Mouse (Mus musculus) frontal cortex, postnatal 25 days (tissue): ENCODE data around the gene Gm20838.
"Not testable (repeated sequence)": the region's sequence is repeated elsewhere in the genome, so short reads cannot be mapped to it uniquely, and the experiment has no call there.

ENCODE experiments used
- DNase-seq, 2 experiments: peaks; one replicate each; pipeline ENCODE4 v3.0.0; 2022; ENCODE audit warnings: low spot score in 2 of 2

Gene Gm20838

GRCm38 (mm10) chrY:33543064-33543463, at the start of gene Gm20838:
Gene Gm20838, minus strand, starts transcription at chrY:33543164.
- DNase-seq = not testable (repeated sequence)
